Mouse (Mus musculus) kidney, postnatal 4 days (tissue): Measurements from ENCODE around the gene Pom121l12.

Experiments
- DNase-seq, 2 experiments: peaks; one replicate each; pipeline ENCODE4 v3.0.0; 2021; ENCODE audit warnings: mixed read lengths in 2 of 2

The Pom121l12 gene

DNA sequence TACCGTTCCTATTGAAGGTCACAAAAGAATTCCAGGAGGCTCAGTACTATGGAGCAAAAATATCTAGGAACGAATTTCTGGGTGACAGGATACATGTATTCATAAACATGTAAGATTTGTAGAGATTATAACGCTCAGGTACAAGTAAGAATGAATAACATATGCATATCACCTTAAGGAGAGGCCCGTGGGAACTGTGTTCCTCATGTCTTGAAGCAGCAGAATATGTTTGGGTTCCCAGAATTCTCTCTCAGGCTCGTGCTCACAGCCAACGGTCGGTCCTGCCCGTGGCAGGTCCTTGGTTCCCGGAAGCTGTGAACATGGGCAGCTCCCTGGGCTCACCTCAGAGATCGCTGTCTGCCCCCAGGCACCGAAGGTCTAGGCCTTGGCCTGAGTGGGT is at the start of gene Pom121l12:
Gene Pom121l12, plus strand, starts transcription at position 301 of the 400 bp plus-strand sequence.
- no peak for DNase-seq

GRCm38 (mm10) chr11:14611859-14612258 is 12.8 kb downstream of the Pom121l12 start:
- DNase-seq: no peak
